Mouse (Mus musculus): ENCODE results near the gene Abca7.

The Abca7 gene

GRCm38 (mm10) chr10:79995636-79996035, 658 bp upstream of the Abca7 start:
- no peak for DNase-seq

- peak; percentile 79 to 81 for DNase-seq
These were observed 903 bp downstream of the Abca7 start for GRCm38 (mm10) chr10:79997034-79997760.

DNA sequence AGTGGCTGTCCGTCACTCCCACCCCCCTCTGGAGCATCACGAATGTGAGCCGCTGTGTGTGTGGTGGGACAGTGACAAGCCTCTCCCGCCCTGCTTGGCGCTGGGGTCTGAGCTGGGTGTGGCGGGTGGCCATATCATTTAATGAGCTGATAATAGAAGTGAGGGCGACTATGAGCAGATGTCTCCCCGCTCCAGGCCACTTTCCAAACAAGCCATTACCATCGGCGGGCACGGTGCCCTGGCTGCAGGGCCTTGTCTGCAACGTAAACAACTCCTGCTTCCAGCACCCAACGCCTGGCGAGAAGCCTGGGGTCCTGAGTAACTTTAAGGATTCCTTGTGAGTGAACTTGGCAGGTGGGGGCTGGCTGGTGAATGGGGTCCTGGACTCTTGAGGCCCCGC, 1.5 kb downstream of the Abca7 start:
- DNase-seq, result peak; percentile 68 to 88

- no peak for DNase-seq
These were observed 5.7 kb downstream of the Abca7 start for GRCm38 (mm10) chr10:80001945-80002344.

- DNase-seq, result no peak
These were observed 6.5 kb downstream of the Abca7 start for GRCm38 (mm10) chr10:80002829-80003228.

- peak in 1 of 2 experiments; percentile 50 for DNase-seq
These were observed 7.3 kb downstream of the Abca7 start for GRCm38 (mm10) chr10:80003374-80004232.

- DNase-seq, result no peak
These were observed 8.0 kb downstream of the Abca7 start for GRCm38 (mm10) chr10:80004233-80004705.

GRCm38 (mm10) chr10:80011740-80012139, 15.4 kb downstream of the Abca7 start:
- no peak for DNase-seq

- no peak for DNase-seq
These were observed 17.3 kb downstream of the Abca7 start for GRCm38 (mm10) chr10:80013609-80014008.

GRCm38 (mm10) chr10:80014484-80015290, 18.4 kb downstream of the Abca7 start:
- peak; percentile 64 to 78 for DNase-seq

DNA sequence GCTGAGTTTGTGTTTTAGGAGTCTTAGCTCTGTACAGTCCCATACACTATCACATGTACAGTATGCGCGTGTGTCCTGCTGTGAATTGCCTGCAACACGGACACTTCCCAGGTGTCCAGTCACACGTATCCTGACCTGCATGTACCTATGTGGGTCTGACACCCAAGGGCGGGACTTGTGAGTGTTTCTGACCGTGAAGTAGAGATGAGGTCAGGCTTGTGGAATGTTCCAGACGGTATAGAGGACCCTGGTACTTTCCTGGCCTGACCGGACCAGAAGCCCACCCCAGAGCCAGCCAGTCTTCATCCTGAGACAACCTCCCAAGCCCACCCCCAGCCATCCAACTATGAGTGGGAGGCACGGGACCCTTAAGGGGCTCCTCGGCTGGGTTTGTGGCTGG, 19.3 kb downstream of the Abca7 start:
- DNase-seq, result peak; percentile 59 to 70

GRCm38 (mm10) chr10:80016511-80016910, 20.2 kb downstream of the Abca7 start, which contains the start of gene Arhgap45:
Gene Arhgap45, plus strand, starts transcription at chr10:80016653.
- peak; percentile 77 to 78 for DNase-seq

- DNase-seq, result no peak
These were observed 20.6 kb downstream of the Abca7 start for GRCm38 (mm10) chr10:80016931-80017330.

DNA sequence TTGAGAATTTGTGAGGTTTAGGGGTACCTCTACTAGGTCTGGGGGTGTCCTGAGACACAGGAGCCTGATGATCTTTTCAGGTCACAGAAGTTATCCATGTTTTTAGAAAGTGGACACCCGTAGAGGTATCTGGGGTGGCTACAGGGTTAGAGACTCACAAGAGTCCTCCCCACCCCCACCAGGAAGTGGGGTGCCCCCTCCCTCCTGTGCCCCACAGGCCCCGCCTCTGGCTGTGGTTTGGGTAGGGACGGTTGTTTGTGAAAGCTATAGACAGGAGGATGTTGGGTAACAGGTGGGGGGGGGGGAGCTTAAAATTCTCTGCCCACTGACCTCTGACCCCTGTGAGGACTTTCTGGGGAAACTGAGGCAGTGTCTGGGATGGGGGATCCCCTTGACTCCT, 21.1 kb downstream of the Abca7 start:
- DNase-seq, result peak; percentile 84 to 85

- no peak for DNase-seq
These were observed 21.5 kb downstream of the Abca7 start for GRCm38 (mm10) chr10:80017771-80018170.

DNA sequence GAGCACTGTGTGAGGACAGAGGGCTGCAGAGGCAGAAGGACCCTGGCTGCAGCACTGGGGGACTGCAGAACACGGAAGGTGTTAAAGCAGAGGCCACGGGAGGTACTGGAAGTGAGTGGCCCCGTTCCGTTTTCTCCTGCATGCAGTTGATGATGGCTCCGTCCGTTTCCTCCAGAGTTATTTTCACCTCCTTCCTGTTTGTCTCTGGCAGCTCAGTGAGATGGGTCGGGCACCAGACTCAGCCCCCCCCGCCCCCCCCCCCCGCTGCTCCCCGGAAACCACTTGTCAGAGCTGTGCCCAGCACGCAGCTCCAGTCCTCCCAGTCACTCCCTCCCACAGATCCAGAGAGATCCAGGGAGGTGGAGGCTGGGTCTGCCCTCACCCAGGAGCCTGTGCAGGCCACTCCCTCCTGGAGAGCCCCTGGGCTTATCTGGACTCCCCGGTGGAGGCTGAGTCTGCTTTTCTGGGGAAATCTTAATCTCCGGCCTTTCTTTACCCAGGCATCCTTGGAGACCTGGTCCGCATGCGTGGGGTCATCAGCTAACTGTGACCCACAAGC, 22.5 kb downstream of the Abca7 start:
- peak; percentile 68 to 78 for DNase-seq

DNA sequence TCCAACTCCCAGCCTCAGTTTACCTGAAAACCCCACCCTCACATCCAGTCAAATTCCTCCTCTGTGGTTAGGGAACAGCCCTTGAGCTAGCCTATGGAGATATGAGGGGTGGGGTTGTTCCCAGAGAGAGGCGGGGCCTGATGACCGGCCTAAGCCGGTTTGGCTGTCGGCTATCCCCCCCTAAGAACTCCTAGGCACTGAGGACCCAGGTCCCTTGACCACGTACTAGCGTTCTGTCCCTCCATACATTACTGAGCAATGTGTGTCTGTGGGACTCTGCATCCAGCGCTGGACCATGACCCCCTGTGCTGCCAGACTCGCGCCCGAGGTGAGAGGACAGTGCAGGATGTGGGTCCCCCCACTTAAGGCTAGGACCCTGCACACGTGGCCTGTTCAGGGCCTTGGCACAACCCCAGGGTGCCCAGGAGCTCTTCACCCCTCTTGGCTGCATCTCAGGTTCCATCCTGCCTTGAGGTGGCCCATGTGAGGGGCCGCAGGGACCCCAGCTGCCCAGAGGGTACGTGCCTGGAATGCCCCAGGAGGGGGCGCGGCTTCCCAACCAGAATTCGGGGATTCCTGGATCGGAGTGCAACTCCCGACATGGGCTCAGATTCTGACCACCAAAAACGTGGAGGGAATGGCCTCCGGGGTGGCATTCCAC, 23.3 kb downstream of the Abca7 start:
- DNase-seq, result peak in 1 of 2 experiments; percentile 53

DNA sequence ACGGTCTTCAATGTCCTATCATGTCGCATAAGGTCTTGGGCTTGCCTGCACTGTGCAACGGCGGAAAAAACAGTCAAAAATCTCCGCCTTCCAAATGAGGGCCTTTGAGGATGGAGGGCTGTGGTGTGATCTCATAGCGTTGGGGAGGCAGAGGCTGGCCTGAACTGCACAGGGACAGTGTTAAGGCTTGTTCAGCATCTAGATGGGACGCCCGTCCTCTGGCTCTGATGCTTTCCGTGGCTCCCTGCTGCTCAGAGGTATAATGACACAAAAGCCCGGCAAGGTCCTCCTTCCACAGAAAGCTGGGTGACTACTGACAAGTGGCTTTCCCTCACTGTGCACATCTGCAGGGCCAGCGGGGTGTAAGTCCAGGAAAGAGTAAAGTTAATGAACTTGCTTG, 23.9 kb downstream of the Abca7 start:
- DNase-seq, result no peak

DNA sequence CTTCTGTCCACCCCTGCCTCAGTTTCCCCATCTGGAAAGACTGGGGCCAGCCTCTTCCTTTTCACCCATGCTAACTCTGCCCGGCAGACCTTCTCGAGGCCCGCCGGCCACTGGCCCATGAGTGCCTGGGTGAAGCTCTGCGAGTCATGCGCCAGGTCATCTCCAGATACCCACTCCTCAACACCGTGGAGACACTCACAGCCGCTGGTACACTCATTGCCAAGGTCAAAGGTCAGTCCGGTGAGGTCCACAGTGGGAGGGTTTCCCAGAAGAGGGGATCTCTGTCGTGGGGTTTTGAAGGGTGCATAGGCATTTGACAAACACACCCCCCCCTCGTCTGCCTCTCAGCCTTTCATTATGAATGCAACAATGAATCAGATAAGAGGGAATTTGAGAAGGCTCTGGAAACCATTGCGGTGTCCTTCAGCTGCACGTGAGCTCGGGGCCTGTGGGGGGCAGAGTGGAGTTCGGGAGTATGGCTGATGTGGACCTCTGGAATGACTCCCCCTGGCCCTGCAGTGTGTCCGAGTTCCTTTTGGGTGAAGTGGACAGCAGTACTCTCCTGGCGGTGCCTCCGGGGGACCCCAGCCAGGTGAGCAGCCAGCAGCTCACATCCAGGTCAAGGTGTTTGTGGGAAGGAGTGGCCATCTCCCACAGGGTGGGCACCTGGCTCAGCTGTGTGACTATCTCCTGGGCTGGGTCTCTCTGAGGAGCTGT, 24.5 kb downstream of the Abca7 start:
- no peak for DNase-seq

DNA sequence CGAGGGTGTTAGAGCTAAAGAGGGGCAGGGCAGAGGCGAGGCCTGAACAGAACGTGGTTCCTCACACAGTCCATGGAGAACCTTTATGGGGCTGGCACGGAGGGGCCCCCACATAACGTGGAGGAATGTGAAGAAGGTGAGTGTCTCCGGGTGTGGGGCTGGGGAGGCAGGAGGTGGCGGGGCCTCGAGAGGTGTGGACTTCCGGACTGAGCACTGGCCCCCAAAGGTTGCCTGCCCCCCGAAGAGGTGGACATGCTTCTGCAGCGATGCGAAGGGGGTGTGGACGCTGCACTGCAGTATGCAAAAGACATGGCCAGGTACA, 25.0 kb downstream of the Abca7 start:
- no peak for DNase-seq

DNA sequence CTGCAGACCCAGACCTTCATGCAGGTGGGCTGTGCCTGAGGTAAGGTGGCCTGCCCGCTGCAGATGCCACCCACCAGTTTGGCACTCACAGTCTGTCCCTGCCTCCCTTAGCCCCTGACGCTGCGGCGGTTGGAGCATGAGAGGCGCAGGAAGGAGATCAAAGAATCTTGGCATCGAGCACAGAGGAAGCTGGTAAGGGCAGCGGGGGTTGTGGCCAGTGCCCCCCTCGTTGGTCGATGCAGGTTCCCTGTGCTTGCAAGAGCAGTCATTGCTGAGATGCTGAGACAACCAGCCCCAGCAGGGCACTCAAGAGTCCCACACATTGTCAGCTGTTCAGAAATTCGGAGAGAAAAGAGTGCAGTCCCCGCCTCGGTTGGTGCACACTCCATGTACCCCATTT, 25.9 kb downstream of the Abca7 start:
- DNase-seq, result no peak

DNA sequence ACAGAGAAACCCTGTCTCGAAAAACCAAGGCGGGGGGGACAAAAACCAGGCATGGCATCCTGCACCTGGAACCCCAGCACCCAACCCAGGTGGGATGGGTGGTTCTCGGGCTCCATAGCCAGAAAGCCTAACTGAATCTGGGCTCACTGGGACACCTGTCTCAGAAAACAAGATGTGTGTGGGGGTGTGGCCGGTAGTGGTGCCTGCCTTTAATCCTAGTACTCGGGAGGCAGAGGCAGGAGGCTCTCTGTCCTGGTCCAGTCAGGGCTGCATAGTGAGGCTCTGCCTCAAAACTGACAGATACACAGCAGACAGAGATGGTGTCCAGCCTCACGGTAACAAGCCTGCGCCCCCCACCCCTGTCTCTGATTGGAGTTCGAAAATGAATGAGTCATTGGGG, 26.5 kb downstream of the Abca7 start:
- DNase-seq, result no peak

Data from lung, postnatal 4 days (tissue).